Mouse (Mus musculus) B cell, adult 67 days (primary cell): ENCODE data around the gene Gm10273. TPM values are rescaled to one million over a fixed set of nuclear protein-coding genes. Genes with fewer than 3 reads are reported as not detected.

Experiments used
- total RNA-seq, 2 experiments: library from RNA; stranded (reverse); gene quantifications; 4 replicates each; pipeline ENCODE4 v1.2.4; 2023

Gene Gm10273
- total RNA-seq = 10 to 100 TPM in 1 of 2 experiments, 1 to 10 TPM in 1; 1.5 to 11.2 TPM

DNA sequence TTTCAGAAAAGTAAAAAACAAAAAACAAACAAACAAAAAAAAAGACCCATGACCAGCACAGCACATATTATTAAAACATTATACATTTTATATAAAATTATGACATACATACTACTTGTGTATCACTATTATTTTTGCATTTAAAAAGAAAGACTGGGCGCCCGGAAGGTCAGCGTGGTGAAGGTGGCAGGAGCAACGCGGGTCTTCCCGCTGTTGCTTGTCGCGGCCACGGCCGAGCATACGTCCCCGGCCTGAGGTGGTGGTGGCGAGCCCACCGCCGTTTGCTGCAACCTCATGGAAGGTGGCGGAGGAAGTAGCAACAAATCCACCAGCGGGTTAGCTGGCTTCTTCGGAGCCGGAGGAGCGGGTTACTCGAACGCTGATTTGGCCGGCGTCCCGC lies at the start of gene Gm10273:
Gm10273 (plus strand) TSS at position 172 of the 400 bp plus-strand sequence.

DNA sequence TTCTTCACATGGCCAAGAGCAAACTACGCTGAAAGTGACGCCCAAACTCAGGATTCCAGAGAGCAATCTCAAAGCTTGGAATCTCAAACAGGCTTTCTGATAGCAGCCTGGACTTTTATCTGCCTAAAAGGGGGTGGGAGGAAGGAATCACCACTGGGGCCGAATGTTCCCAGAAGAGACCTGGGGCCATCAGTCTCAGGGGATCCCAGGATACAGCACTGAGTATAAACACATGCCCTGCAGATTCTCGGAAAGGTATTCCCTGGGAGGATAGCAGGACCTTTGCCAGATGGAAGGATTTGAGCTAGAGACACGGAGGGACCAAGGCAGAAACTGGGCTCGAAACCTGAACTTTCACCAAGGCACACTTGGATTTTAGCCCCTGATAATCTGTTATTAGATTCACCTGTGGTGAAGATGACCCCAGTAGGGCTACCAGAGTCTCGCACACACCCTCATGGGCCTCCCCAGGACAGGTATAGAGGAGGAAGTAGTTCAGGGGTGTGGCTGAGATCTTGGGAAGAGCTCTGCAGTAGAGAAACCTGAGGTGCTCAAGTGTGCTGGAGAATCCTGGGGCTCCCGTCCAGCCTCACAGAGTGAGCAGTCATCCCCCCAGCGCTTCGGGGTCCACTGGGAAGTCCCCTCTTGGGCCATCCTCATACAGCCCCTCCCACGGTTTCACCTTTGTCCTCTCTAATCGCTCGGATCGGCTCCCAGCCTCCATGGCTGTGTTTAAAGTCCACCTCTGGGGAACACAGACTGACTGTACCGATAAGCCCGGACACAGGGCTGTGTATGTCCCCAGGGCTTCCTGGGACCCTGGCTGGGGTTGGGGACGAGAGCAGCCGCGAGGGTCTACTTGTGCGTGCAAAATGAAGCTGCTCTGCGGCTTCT lies 7.7 kb downstream of the Gm10273 start, which contains the start of gene Pla2g12b:
Pla2g12b (plus strand) TSS at position 762 of the 894 bp plus-strand sequence.

DNA sequence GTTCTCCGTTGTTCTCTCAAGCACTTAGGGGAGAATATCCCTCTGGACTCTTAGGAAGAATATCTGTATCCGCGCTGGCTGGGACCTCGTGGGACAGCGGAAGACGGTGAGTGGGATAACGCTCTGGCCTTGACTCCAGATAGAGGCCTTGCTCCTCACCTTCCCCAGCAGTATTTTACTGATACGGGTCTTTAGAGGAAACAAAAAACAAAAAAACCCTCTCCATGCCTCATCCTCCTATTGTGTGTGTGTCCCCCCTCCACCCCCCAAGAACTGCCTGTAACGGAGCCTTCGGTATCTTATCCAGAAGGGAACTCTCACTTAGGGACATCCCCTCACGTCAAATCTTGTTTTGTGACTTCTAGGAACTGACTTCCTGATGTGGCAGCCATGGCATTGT lies 46.3 kb downstream of the Gm10273 start, which contains the start of gene Oit3:
Oit3 (minus strand) TSS at position 44 of the 400 bp plus-strand sequence.

Other genes starting within 250 kb of the Gm10273 start
- gene Sept10, start 173.8 kb upstream of the Gm10273 start, total RNA-seq = 1 to 10 TPM; 1.6 to 3.7 TPM
- gene Sowahc, start 173.7 kb upstream of the Gm10273 start, total RNA-seq = 1 to 10 TPM; 3.2 TPM
- 10 to 100 TPM in 1 of 2 experiments, 1 to 10 TPM in 1; 6.7 to 13.0 TPM for gene P4ha1, start 72.3 kb upstream of the Gm10273 start, total RNA-seq
- gene Pla2g12b, start 8.0 kb downstream of the Gm10273 start, total RNA-seq = not detected
- gene Oit3, start 46.1 kb downstream of the Gm10273 start, total RNA-seq = under 1 TPM in 1 of 2 experiments, not detected in 1; 0.20 TPM
- gene Gm10322, start 220.4 kb downstream of the Gm10273 start, total RNA-seq = not detected
- gene Mcu, start 221.1 kb downstream of the Gm10273 start, total RNA-seq = 10 to 100 TPM; 19.9 to 21.9 TPM